Mouse (Mus musculus) embryonic facial prominence, embryonic 11.5 days (tissue): ENCODE data around the gene Neurl1a. TPM values are rescaled to one million over a fixed set of nuclear protein-coding genes. Genes with fewer than 3 reads are reported as not detected.
A peak's percentile ranks its signal among the peaks of the same experiment; 100 is the strongest.

Experiments
- ATAC-seq: fragments of 200-750 bp; cut with Nextera tagmentation; replicated peaks from 2 replicates; pipeline ENCODE4 v1.8.0; 2017; ENCODE audit warnings: low read depth; ENCODE audit not compliant: insufficient number of reproducible peaks, low FRiP score, low TSS enrichment
- DNase-seq: peaks from one replicate; pipeline ENCODE4 v3.0.0-alpha.2; 2015; ENCODE audit warnings: low spot score
- H3K27ac ChIP-seq: fragments of 300-500 bp; sonication (generic); replicated peaks from 2 replicates; pipeline ENCODE4 v1.5.1; 2014; ENCODE audit warnings: mild to moderate bottlenecking, low read depth, low read length, control low read depth
- H3K27me3 ChIP-seq: fragments of 300-500 bp; sonication (generic); 2 replicates; pipeline ENCODE4 v1.6.1; 2014; ENCODE audit warnings: mild to moderate bottlenecking, low read length, moderate library complexity, mixed read lengths; ENCODE audit not compliant: control insufficient read depth, insufficient read depth
- H3K36me3 ChIP-seq: fragments of 300-500 bp; sonication (generic); replicated peaks from 2 replicates; pipeline ENCODE4 v1.6.1; 2014; ENCODE audit warnings: low read depth, mild to moderate bottlenecking, low read length, moderate library complexity, mixed read lengths; ENCODE audit not compliant: control insufficient read depth, insufficient read depth
- H3K4me1 ChIP-seq: fragments of 300-500 bp; sonication (generic); 2 replicates; pipeline ENCODE4 v1.6.1; 2014; ENCODE audit warnings: low read length, mixed read lengths; ENCODE audit not compliant: control insufficient read depth, insufficient read depth
- H3K4me2 ChIP-seq: fragments of 300-500 bp; sonication (generic); 2 replicates; pipeline ENCODE4 v1.6.1; 2014; ENCODE audit warnings: low read depth, mild to moderate bottlenecking, control low read depth, low read length, moderate library complexity
- H3K4me3 ChIP-seq: fragments of 300-500 bp; sonication (generic); 2 replicates; pipeline ENCODE4 v1.5.1; 2014; ENCODE audit warnings: low read depth, low read length, control low read depth
- H3K9ac ChIP-seq: fragments of 300-500 bp; sonication (generic); replicated peaks from 2 replicates; pipeline ENCODE4 v1.6.1; 2014; ENCODE audit warnings: mild to moderate bottlenecking, control low read depth, low read length
- H3K9me3 ChIP-seq: fragments of 300-500 bp; sonication (generic); replicated peaks from 2 replicates; pipeline ENCODE4 v1.6.1; 2016; ENCODE audit warnings: mild to moderate bottlenecking, low read length, inconsistent platforms, mixed read lengths; ENCODE audit not compliant: control insufficient read depth
- WGBS: fragments of 180-500 bp; shearing (Covaris S2); extraction: QIAGEN DNeasy Blood & Tissue Kit; methylation state at CpG from one replicate; pipeline ENCODE4 v1.1.7; 2014; 5-methylcytosine and 5-hydroxymethylcytosine counted together
- polyA plus RNA-seq: library from polyadenylated mRNA; unstranded; fragments of >200 nt; fragmentation: Nextera tagmentation; extraction: Ambion mirVana; gene quantifications from 2 replicates; pipeline ENCODE4 v1.2.1, GENCODE M21; 2014

Gene Neurl1a
- polyA plus RNA-seq, 1 experiment from 2014 or later = 2.9 TPM

DNA sequence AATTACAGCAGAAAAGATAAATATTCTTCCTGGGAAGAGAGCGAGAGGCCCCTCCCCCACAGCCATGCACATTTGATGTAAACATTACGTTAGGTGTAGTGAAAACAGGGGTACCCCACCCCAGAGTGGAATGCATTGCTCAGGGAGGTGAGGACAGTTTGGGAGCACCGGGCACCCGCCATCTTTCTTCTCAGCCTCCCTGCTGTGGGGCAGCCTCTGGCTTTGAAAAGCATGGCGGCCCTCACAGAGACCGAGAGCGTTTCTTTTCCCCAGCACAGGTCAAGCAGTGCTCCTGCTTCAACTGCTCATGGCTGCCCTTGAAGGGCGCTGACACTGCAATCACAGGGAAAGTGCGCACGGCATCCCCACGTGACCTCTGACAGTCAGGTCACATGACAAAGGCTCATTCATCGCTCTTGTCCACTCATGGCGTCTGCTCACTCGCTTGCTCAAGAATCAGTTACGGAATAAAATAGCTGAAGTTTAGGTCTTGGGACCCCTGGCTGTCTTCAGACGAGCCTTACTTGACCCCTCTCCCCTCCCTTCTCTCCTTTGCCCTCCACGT, 108.3 kb downstream of the Neurl1a start:
- Histone ChIP-seq H3K36me3 (no peaks in the 10 kb centered on the region; the same call in 1 of the 2 replicates), H3K4me2 (no peak overlapping the region), H3K9ac (no peak overlapping the region), H3K4me3 (no peak overlapping the region), H3K4me1 (peaks cover 8% of the 10 kb centered on the region; the same call in 1 of the 2 replicates), H3K27ac (no peak overlapping the region), H3K9me3 (no peaks in the 10 kb centered on the region), H3K27me3 (no peaks in the 10 kb centered on the region)
- 29% methylated on average over 17 of the region's 17 CpGs for WGBS
- DNase-seq = peak; percentile 38
- no peak for ATAC-seq

DNA sequence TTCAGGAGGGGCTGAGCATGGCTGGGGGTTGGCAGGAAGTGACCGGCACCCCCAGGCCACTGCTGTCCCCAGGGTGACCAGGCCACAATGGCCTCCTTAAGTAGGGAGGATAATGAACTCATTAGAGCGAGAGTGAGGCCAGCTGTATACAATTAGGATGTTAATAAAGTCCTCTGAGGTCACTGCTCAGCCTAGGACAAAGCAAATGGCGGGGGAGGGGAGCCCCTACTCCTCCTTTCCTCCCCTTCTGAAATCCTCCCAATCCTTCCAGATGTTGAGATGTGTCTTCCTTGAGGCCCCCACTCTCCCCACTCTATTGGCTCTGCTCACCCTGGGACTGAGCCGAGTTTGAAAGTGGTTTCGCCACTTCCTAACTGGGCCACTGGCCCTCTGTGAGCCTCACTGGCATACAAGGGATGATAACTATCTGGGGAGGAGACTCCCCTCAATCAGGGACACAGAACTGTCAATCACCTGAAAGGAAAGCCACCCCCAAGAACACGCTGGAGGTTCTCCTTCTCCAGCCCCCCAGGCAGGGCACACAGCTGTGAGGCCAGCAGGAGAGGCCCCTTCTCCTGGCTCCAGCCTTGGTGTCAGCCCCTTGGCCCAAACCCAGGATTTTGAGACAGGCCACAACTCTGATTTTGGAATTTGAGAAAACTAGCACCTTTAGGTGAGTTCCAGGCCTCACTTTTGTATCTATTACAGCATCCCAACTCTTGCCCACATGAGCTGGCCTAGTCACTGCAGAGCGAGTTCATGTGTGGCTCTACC, 112.9 kb downstream of the Neurl1a start:
- peak; percentile 57 for ATAC-seq
- H3K27ac ChIP-seq = peak overlapping the region; percentile 16
- no peak overlapping the region for H3K4me2 ChIP-seq
- H3K9me3 ChIP-seq = no peaks in the 10 kb centered on the region
- peak; percentile 61 for DNase-seq
- 0 out of 2 replicates have a peak overlapping the region, but pooled peaks have one; percentile 9 for H3K9ac ChIP-seq
- H3K4me3 ChIP-seq = no peak overlapping the region
- no peaks in the 10 kb centered on the region for H3K27me3 ChIP-seq
- H3K4me1 ChIP-seq = peaks cover 16% of the 10 kb centered on the region
- 22% methylated on average over 7 of the region's 7 CpGs for WGBS
- no peaks in the 10 kb centered on the region for H3K36me3 ChIP-seq

GRCm38 (mm10) chr19:47292451-47292951, 113.9 kb downstream of the Neurl1a start:
- Histone ChIP-seq H3K36me3 (no peaks in the 10 kb centered on the region), H3K9me3 (no peaks in the 10 kb centered on the region), H3K27ac (peak overlapping the region; percentile 16), H3K4me2 (no peak overlapping the region), H3K9ac (peak overlapping the region; percentile 7; the same call in 1 of the 2 replicates), H3K4me3 (no peak overlapping the region), H3K4me1 (peaks cover 16% of the 10 kb centered on the region), H3K27me3 (no peaks in the 10 kb centered on the region)
- WGBS = 28% methylated on average over 7 of the region's 7 CpGs
- DNase-seq = no peak
- ATAC-seq = no peak

GRCm38 (mm10) chr19:47298100-47298499, 119.5 kb downstream of the Neurl1a start:
- ATAC-seq (no peak), DNase-seq (no peak)
- peaks cover 9% of the 10 kb centered on the region for H3K4me1 ChIP-seq
- H3K27me3 ChIP-seq = no peaks in the 10 kb centered on the region
- no peaks in the 10 kb centered on the region; the same call in 1 of the 2 replicates for H3K36me3 ChIP-seq
- no peaks in the 10 kb centered on the region for H3K9me3 ChIP-seq
- 85% methylated on average over 11 of the region's 11 CpGs for WGBS
- no peak overlapping the region for H3K9ac ChIP-seq
- no peak overlapping the region for H3K4me2 ChIP-seq
- H3K4me3 ChIP-seq = no peak overlapping the region
- no peak overlapping the region for H3K27ac ChIP-seq

DNA sequence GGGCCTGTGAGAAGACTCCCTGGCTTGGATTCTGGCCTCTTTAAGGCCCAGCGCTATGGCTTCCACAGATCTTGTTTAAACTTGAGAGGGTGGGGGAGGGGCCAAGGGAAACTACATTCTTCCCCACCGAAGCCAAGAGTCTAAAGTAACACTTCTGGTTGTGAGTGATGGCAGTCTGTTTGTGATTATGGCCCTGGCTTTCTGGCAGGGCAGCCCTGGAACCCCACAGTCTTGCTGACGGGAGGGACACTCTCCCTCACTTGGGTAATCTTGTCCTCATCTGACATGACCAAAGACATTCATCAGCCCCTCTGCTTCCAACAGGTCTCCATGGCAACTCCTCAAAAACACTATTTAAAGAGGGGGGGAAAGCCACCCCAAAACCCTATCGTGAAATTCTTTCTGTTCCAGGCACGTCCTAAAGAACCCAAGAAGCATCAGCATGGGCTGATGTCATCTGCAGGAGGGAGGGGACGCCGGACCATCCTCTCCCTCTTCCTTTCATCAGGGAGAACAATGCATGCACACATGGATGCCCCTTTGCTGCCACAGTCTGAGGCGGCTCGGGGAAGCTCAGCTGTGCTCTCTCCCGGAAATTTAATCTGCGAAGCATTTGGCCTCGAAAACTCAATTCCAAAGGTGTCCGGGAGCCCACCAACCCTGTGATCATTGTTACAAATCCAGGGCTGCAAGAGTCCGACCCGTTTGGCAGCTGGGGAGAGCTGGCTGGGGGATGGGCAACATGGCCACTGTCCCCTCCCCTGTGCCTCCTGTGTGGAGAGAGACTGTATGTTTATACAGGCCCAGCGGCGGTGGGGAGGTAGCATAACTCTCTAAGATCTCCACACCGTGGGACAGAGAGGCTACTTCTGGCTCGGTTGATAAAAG, 122.9 kb downstream of the Neurl1a start:
- peak overlapping the region; percentile 19 for H3K4me2 ChIP-seq
- peaks cover 9% of the 10 kb centered on the region for H3K4me1 ChIP-seq
- 4% methylated on average over 19 of the region's 19 CpGs for WGBS
- H3K27ac ChIP-seq = peak overlapping the region; percentile 90
- peak; percentile 88 for DNase-seq
- H3K9ac ChIP-seq = peak overlapping the region; percentile 37
- H3K4me3 ChIP-seq = no peak overlapping the region
- no peaks in the 10 kb centered on the region for H3K9me3 ChIP-seq
- H3K36me3 ChIP-seq = no peaks in the 10 kb centered on the region; the same call in 1 of the 2 replicates
- peak; percentile 76 for ATAC-seq
- H3K27me3 ChIP-seq = no peaks in the 10 kb centered on the region

GRCm38 (mm10) chr19:47302191-47302852, 123.7 kb downstream of the Neurl1a start:
- no peaks in the 10 kb centered on the region; the same call in 1 of the 2 replicates for H3K36me3 ChIP-seq
- DNase-seq = no peak
- H3K4me1 ChIP-seq = peaks cover 9% of the 10 kb centered on the region

DNA sequence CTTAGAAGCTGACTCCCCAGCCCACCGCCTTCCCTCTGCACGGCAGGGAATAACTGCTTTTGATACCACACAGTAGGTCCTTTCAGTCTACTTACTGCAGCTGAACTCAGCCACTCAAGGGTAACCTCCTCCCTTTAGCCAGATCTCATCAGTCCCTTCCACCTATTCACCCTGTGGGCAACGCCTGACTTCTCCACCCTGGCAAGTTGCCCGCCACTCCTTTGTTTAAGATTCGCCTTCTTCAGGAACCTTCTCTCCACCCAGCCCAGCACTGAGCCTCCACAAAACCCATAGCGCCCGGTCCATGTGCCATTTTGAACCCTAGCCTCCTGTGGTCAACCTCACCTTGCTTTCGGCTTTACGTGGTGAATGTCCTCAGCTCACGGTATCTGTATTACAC, 124.5 kb downstream of the Neurl1a start:
- H3K36me3 ChIP-seq = no peaks in the 10 kb centered on the region; the same call in 1 of the 2 replicates
- no peak for DNase-seq
- H3K27ac ChIP-seq = no peak overlapping the region
- no peak overlapping the region for H3K9ac ChIP-seq
- peaks cover 9% of the 10 kb centered on the region for H3K4me1 ChIP-seq
- no peaks in the 10 kb centered on the region for H3K9me3 ChIP-seq
- no peak for ATAC-seq
- no peak overlapping the region for H3K4me3 ChIP-seq
- WGBS = 85% methylated on average over 10 of the region's 10 CpGs
- H3K4me2 ChIP-seq = no peak overlapping the region
- H3K27me3 ChIP-seq = no peaks in the 10 kb centered on the region

More at GRCm38 (mm10) chr19:47302191-47302852, 123.7 kb downstream of the Neurl1a start:
- peak; percentile 19 for ATAC-seq
- peak overlapping the region; percentile 37 for H3K9ac ChIP-seq
- H3K4me2 ChIP-seq = peak overlapping the region; percentile 19; the same call in 1 of the 2 replicates
- H3K4me3 ChIP-seq = no peak overlapping the region
- H3K9me3 ChIP-seq = no peaks in the 10 kb centered on the region
- no peaks in the 10 kb centered on the region for H3K27me3 ChIP-seq
- peak overlapping the region; percentile 90 for H3K27ac ChIP-seq
- WGBS = 48% methylated on average over 21 of the region's 21 CpGs
